ENCODE assay signal across 15 mouse cellular contexts in the genomic region with DNA sequence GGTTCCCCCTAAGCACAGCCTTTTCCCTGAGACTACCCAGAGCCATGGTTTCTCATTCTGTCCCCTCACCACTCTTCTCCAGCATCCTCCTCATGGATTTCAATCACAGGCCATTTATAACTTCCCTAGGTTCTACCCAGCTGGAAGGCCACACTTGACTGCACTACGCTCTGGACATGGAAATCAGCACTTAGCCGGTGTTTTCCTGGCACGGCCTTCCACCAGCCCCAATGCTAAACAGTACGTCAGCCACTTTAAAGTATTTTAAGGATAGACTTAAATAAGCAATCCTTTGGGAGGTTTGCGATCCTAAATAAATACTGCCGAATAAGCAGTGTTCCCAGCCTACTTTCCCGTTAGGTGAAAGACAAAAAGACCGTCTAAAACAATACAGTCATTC.
"Had no signal": no experiment of that assay in that cellular context is flagged by ENCODE, and none has a peak within 500 bp of the region (broad histone marks: within the 10 kb centered on the region; RNA-seq: fewer than 3 reads in every experiment).

No protein-coding gene starts in this region.

- H3K36me3 ChIP-seq: limb, embryonic 12.5 days; midbrain, embryonic 15.5 days; neural tube, embryonic 13.5 days had no signal

- H3K9me3 ChIP-seq: limb, embryonic 12.5 days; megakaryocyte, embryonic 14.5 days; midbrain, embryonic 15.5 days; neural tube, embryonic 13.5 days had no signal

- H3K27me3 ChIP-seq: limb, embryonic 12.5 days; megakaryocyte, embryonic 14.5 days; midbrain, embryonic 15.5 days; neural tube, embryonic 13.5 days had no signal

- H3K4me2 ChIP-seq: limb, embryonic 12.5 days; midbrain, embryonic 11.5 days; midbrain, embryonic 15.5 days; neural tube, embryonic 13.5 days had no signal

- ATAC-seq: midbrain, embryonic 15.5 days had no signal

- DNase-seq: kidney, adult 9 months; liver; lung, adult 2 months; lung, postnatal 10 days; right cerebral cortex, postnatal 14 days; thymus, postnatal 4 days had no signal

- H3K9ac ChIP-seq: limb, embryonic 12.5 days; liver, embryonic 14.5 days; midbrain, embryonic 15.5 days; neural tube, embryonic 13.5 days had no signal

- H3K4me3 ChIP-seq: layer of hippocampus, adult 2 months; limb, embryonic 12.5 days; megakaryocyte, embryonic 14.5 days; midbrain, embryonic 15.5 days; neural tube, embryonic 13.5 days had no signal

- H3K27ac ChIP-seq: layer of hippocampus, adult 2 months; limb, embryonic 12.5 days; liver, embryonic 14.5 days; macrophage; midbrain, embryonic 15.5 days; neural tube, embryonic 13.5 days; stomach, postnatal 0 days had no signal
